Mouse (Mus musculus) spleen, adult 2 months (tissue): ENCODE data around the gene Ccsap. TPM values are rescaled to one million over a fixed set of nuclear protein-coding genes. Genes with fewer than 3 reads are reported as not detected.
A peak's percentile ranks its signal among the peaks of the same experiment; 100 is the strongest.

Experiments used
- DNase-seq, 2 experiments: peaks; one replicate each; pipeline versions ENCODE4 v3.0.0 to v3.0.0-alpha.2; 2012 to 2021; ENCODE audit warnings: low spot score in 2 of 2, low read depth in 1 of 2
- H3K27ac ChIP-seq: fragments of 200-500 bp; 2 replicates; pipeline ENCODE4 v1.5.1; 2012; ENCODE audit warnings: low read length, inconsistent platforms; ENCODE audit not compliant: insufficient read depth
- H3K27me3 ChIP-seq: fragments of 200-500 bp; 2 replicates; pipeline ENCODE4 v1.6.1; 2012; ENCODE audit warnings: mild to moderate bottlenecking, moderate library complexity, low read length, inconsistent platforms; ENCODE audit not compliant: control insufficient read depth, insufficient read depth
- H3K36me3 ChIP-seq: fragments of 200-500 bp; 2 replicates; pipeline ENCODE4 v1.6.1; 2012; ENCODE audit warnings: mild to moderate bottlenecking, low read length, inconsistent platforms; ENCODE audit not compliant: control insufficient read depth, insufficient read depth
- H3K4me1 ChIP-seq: fragments of 200-500 bp; 2 replicates; pipeline ENCODE4 v1.6.1; 2011; ENCODE audit warnings: inconsistent platforms; ENCODE audit not compliant: control insufficient read depth, insufficient read depth, insufficient read length
- H3K4me3 ChIP-seq: fragments of 200-500 bp; 2 replicates; pipeline ENCODE4 v1.5.1; 2011; ENCODE audit warnings: mild to moderate bottlenecking, inconsistent platforms; ENCODE audit not compliant: insufficient read depth, insufficient read length; ENCODE audit errors: extremely low read depth
- CTCF ChIP-seq: fragments of 200-500 bp; IDR thresholded peaks from 2 replicates; pipeline ENCODE4 v1.5.1; 2011; ENCODE audit warnings: mild to moderate bottlenecking, inconsistent platforms; ENCODE audit not compliant: insufficient read depth, insufficient read length, insufficient replicate concordance; ENCODE audit errors: extremely low read depth
- POLR2A ChIP-seq: fragments of 200-500 bp; IDR thresholded peaks from 2 replicates; pipeline ENCODE4 v1.6.1; 2011; ENCODE audit warnings: low read depth, low read length, inconsistent platforms
- WGBS: fragments of 180-500 bp; shearing (Covaris S2); methylation state at CpG from one replicate; pipeline ENCODE4 v1.1.7; 2018; 5-methylcytosine and 5-hydroxymethylcytosine counted together
- polyA plus RNA-seq: library from polyadenylated mRNA; depleted of rRNA; stranded (reverse); fragments of >200 nt; gene quantifications from 2 replicates; pipeline ENCODE4 v1.2.3, GENCODE M21; 2012

Gene Ccsap
- polyA plus RNA-seq, 1 experiment, result 1.8 TPM

DNA sequence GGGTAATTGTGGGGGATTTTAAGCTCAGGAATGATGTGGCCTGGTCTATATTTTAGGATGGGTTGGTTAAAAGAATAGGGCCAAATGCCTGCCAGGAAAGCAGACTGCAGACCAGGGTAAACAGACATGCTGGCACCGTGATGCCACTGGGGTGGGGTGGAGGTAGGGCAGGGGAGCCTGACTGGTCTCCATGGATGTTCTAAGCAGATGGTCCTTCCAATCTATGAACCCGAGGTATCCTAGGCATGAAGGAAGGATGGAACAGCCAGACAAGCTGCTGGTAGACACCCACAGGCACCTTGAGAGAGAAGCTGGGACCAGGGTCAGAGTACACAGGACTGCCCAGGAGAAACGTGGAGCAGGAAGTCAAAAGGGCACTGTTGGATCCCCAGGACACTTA, 12.5 kb downstream of the Ccsap start:
- no peak overlapping the region for H3K27ac ChIP-seq
- no peak overlapping the region for H3K4me3 ChIP-seq
- H3K27me3 ChIP-seq, result no peaks in the 10 kb centered on the region
- H3K4me1 ChIP-seq, result no peaks in the 10 kb centered on the region
- DNase-seq, result no peak
- 70% methylated on average over 3 of the region's 3 CpGs for WGBS
- H3K36me3 ChIP-seq, result no peaks in the 10 kb centered on the region
- TF ChIP-seq POLR2A (no peak), CTCF (no peak)

DNA sequence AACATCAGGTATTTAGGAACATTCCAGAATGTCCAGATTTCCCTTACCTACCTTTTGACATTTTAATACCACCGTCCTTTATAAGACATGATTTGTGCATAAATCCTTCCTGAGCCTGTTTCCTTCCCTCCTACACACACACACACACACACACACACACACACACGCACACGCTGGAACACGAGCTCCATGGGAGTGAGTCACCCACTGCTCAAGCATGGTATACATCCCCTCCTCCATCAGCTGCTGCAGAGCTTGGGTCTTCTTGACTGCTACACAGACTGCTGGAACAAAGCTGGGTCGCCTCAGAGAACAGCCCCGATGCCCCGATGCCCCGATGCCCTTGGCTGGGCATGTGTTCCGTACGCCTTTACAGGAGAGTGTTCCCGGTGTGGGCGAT, 13.5 kb downstream of the Ccsap start:
- TF ChIP-seq CTCF (no peak), POLR2A (no peak)
- H3K4me3 ChIP-seq, result no peak overlapping the region
- no peak overlapping the region for H3K27ac ChIP-seq
- no peaks in the 10 kb centered on the region; the same call in 1 of the 2 replicates for H3K36me3 ChIP-seq
- WGBS, result 90% methylated on average over 12 of the region's 12 CpGs
- no peak for DNase-seq
- H3K4me1 ChIP-seq, result no peaks in the 10 kb centered on the region
- H3K27me3 ChIP-seq, result no peaks in the 10 kb centered on the region

DNA sequence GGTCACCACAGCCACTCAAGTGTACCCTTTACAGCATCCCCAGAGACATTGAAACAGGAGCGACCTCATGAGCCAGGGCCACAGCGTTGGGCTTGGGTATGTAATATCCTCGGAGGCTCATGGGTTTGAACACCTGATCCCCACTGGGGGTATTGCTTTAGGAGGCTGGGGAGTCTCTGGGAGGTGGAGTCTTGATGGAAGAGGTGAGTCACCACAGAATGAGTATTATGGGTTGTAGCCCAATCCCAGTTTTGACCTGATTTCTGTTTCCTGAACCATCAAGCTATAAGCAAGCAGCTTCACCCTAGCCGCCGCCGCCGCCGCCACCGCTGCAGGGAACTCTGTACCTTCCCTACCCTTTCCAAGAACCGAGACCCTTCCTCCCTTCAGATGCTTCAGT, 14.0 kb downstream of the Ccsap start:
- H3K27me3 ChIP-seq, result no peaks in the 10 kb centered on the region
- H3K4me3 ChIP-seq, result no peak overlapping the region
- H3K36me3 ChIP-seq, result no peaks in the 10 kb centered on the region; the same call in 1 of the 2 replicates
- WGBS, result 89% methylated on average over 10 of the region's 10 CpGs
- H3K4me1 ChIP-seq, result no peaks in the 10 kb centered on the region
- TF ChIP-seq CTCF, result no peak
- no peak for TF ChIP-seq POLR2A
- no peak overlapping the region for H3K27ac ChIP-seq
- DNase-seq, result no peak

DNA sequence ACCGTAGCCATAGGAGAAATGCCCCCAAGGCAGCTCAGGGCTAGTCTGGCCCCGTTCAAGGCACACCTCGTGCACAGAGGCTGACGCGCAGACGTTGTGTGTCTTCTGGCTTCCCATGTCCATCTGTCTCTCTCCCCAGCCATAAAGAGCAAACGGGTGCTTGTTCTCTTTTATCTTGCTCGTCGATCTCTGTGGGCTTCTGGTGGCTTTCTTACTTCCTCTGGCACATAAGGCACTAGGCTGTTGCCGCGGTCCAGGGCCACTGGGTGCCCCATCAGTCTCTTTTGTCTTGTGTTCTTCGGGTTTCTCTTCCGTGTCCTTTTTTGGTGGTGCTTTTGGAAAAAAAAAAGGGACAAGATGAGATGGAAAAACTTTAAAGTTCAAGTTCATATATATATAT, 14.9 kb downstream of the Ccsap start:
- 23% methylated on average over 13 of the region's 13 CpGs for WGBS
- DNase-seq, result no peak
- no peak for TF ChIP-seq CTCF
- TF ChIP-seq POLR2A, result no peak
- no peaks in the 10 kb centered on the region; the same call in 1 of the 2 replicates for H3K36me3 ChIP-seq
- no peaks in the 10 kb centered on the region for H3K4me1 ChIP-seq
- no peak overlapping the region for H3K4me3 ChIP-seq
- H3K27ac ChIP-seq, result no peak overlapping the region
- no peaks in the 10 kb centered on the region for H3K27me3 ChIP-seq

DNA sequence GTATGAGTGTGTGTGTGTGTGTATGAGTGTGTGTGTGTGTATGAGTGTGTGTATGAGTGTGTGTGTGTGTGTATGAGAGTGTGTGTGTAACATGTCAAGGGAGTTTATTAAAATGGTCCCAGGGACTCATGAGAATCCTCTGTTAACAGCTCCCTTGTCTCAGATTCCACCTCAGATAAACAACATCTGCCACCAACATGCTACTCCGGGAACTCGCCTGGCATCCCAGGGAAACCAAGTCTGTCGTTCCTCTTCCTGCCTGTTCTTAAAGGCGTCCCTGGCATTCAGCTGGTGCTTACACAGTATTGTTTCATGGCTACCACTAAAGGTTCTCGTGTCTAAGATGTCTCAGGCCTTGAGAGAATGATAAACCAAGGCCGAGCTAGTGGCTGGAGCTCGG, 15.7 kb downstream of the Ccsap start:
- Histone ChIP-seq H3K36me3 (no peaks in the 10 kb centered on the region; the same call in 1 of the 2 replicates), H3K27ac (no peak overlapping the region), H3K4me3 (no peak overlapping the region), H3K4me1 (no peaks in the 10 kb centered on the region), H3K27me3 (no peaks in the 10 kb centered on the region)
- TF ChIP-seq POLR2A (no peak), CTCF (no peak)
- 88% methylated on average over 7 of the region's 7 CpGs for WGBS
- no peak for DNase-seq

DNA sequence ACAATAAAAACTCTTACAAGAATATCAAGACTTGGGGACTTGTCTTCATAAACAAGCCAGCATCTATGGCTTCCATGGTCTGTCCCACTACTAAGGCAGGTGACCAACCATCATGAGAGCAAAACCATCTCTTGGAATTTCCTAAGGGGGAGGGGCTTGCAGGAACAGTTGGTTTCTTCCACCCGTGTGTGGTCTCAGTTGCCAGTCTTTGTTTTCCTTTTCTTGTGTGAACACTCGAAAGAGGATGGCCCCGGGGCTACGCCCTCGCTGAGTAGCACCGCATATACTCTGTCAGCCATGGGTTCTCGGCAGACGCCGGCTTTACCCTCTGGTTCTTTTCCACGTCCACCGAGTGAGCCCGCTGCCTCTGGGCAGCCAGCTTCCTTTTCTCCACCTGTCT, 17.9 kb downstream of the Ccsap start:
- no peaks in the 10 kb centered on the region for H3K4me1 ChIP-seq
- H3K27me3 ChIP-seq, result no peaks in the 10 kb centered on the region
- DNase-seq, result no peak
- no peak overlapping the region for H3K27ac ChIP-seq
- TF ChIP-seq CTCF, result no peak
- no peak for TF ChIP-seq POLR2A
- H3K36me3 ChIP-seq, result no peaks in the 10 kb centered on the region; the same call in 1 of the 2 replicates
- H3K4me3 ChIP-seq, result no peak overlapping the region
- 91% methylated on average over 12 of the region's 12 CpGs for WGBS

DNA sequence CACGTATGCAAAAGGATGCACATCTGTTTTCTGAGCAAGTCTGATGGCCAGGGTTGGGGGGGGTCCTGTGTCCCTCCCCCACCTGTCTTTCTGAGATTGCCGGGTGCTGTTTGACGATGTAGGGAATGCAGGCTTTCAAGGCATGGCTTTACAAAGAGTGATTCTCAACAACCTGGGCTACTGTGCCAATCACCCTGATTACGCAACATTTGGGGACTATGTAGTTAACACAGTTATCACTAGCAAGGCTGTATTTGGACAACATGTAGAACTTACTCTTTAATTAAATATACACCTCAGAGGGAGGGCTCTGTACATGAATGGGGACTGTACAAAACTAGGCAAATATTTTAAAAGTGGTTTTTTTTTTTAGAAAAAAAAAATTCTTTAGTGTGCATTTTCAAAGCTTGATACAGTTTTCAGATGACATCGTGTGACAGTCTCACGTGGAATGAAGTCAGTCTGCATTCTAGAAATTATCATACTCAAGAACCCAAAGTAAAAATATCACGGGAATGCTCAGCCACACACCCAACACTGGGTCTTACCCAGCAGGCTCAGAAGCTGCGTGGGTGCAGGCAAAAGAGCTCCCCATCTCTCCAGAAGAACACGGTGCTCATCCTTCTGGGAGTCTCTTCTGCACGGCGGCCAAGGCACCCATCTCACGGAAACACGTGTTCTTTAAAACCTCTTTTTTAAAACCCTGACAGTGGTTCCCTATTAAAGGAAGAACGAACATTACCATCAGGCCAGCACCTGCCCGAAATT, 19.2 kb downstream of the Ccsap start:
- WGBS, result 94% methylated on average over 15 of the region's 15 CpGs

More for the DNA sequence above, 19.2 kb downstream of the Ccsap start:
- H3K27me3 ChIP-seq, result no peaks in the 10 kb centered on the region
- peak in 1 of 2 experiments; percentile 1 for DNase-seq
- no peaks in the 10 kb centered on the region; the same call in 1 of the 2 replicates for H3K36me3 ChIP-seq
- TF ChIP-seq CTCF (no peak), POLR2A (no peak)
- no peak overlapping the region for H3K27ac ChIP-seq
- no peaks in the 10 kb centered on the region for H3K4me1 ChIP-seq
- H3K4me3 ChIP-seq, result no peak overlapping the region
